Mouse (Mus musculus): ENCODE measurements at regions not wholly inside any gene's neighbourhood (a gene's known extent, or its start where the extent isn't known, plus 50 kb on each side); places are given as distances from the start of the nearest gene placed in this dataset.
A peak's percentile ranks its signal among the peaks of the same experiment; 100 is the strongest.

DNA sequence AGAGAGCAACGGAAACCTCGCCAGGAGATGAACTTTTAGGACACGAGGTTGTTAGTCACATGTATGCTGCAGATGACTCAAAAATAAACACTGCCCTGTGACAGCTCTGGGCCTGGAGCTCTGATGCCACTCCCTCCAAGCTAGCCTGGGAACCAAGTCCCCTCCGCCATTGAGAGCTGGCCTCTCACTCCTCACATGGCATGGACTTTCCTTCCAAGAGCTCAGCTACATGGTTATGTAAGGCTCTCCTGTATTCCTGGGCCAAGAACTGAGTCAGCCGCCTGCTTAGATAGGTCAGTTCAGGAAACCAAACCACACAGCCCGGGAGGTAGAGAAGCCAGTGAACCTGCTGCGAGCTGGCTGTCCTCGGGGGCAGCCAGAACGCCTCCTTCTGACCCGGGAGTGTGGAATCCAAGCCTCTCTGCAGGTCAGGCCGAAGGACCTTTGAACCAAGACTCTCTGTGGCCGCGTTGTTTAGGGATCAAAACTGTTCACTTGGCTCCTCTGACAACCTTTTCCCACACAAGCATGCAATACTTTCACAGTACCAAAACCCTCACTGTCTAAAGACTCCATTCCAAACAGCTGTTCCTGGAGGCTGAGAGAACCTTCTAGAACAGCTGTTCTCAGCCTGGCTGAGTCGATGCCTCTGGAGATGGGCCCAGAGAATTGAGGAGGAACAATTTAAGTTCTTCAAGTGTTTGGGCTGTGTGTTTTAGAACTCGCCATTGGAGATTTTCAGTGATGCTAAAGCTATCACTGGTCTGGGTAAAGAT is 422.8 kb upstream of the Jarid2 start:
- peak; percentile 67 for DNase-seq

DNA sequence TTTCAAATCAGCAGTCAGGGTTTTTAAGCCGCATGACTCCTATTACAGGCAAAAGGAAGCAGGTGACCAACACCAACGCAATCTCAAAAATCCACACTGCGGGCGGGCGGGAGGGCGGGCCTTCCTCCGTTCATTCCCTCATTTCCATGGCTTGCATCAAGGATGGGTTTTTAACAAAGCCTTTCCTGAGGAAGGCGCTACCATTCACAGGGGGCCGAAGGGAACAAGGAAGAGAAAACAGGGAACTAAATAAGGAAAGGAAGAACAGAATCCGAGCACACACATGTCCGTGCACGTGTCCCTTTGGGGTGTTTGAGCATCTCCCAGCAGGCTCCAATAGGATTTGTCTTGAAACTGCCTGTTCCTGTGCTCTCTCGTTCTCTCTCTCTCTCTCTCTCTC is 421.0 kb upstream of the Jarid2 start:
- DNase-seq, result no peak

DNA sequence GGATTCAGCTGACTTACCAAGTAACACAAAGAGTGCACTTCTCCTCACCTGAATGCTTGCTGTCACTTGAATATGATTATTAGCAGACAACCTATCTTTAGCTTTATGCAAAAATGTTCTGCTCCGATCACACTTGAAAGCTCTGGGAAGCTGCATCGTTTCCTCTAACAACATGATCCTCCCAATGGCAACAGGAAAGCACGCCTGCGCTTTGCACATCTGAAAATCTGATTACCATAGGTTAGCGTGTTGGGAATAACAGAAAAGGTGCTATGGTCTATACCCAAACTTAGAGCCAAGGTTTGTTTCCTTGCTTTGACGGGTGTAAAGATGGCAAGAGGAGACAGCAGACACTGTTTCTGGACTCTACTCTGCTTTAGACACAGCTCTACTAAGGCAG is 417.0 kb upstream of the Jarid2 start:
- DNase-seq, result no peak

DNA sequence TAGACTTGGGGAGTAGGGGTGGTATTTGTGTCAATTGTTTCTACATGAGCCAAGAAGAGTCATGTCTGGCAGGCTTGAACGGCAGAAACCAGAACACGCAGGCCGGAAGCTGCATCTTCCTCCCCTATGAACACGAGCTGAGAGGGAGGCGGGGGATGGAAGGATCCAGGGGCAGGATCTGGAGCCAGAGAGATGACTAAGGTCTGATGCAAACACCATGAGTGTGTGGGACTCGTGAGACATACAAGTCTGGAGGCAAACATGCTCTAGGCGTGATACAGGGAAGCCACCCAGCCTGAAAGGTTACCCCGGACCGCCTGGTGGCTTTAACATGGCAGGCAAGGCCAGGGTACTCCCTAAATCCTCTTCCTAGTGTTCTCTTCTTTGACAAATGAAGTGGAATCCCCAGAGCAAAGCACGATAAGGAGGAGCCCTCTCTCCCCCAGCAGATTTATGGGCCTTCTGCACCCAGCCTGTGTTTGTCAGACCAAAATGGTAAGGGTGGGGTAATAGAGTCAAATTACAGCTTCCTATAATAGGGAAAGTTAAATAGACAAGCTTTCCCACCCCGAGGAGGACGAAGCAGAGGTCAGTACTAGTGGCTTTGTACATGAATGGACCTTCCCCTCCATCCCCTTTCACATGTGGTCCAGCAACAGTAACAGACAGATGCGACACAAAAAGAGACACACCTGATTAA is 412.4 kb upstream of the Jarid2 start:
- DNase-seq, result peak; percentile 78

DNA sequence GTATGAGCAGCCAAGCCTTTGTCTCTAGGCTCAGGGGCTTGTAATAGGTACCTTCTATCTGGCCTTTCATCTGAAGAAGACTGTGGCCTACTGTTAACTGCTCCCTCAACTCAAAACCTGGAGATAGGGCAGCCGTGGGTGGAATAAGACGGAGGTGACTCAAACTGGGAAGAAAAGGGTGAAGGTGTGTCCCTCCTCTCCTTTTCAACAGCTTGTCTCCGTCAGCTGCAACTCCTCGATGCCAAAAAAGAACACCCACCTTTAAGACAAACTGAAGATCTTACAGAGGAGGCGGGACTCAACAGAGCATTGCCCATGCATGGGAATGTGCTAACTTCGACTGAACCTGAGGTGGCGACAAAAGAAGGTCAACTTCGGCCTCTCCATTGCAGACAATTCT is 411.7 kb upstream of the Jarid2 start:
- DNase-seq, result peak; percentile 72

DNA sequence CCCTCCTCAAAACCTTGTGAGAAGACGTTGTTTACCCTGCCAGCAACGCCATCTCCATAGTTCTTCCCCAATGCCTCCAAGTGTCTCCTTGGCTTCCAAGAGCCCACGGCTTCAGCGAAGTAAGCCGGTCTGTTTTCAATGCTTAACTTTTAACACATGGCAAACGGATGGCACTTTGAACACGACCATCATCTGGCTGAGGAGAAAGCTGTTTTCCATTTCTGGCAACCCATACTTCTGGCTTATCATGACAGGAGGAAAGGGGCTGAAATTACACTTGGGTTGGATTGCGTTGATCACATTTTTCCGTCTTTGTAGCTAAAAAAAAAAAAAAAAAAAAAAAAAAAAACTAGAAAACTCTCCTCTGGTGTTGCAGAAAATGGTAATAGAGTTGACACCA is 410.2 kb upstream of the Jarid2 start:
- DNase-seq, result no peak

DNA sequence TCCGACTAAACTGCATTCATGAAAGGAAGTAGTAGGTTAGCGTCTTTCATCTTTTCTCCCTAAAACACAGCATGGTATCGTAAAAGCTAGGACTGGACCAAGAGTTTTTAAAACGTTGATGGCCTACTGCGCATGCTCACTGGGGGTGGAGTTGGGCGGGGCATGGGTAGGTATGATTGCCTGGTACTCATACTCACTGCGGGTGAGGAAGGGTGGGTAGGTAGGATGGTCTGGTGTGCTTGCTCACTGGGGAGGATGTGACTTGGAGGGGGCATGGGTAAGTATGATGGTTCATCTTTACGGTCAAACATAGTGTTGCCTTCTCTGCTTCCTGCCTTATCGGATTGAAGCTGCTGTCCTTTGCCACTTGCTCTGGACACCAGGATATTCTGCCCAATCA is 409.8 kb upstream of the Jarid2 start:
- no peak for DNase-seq

DNA sequence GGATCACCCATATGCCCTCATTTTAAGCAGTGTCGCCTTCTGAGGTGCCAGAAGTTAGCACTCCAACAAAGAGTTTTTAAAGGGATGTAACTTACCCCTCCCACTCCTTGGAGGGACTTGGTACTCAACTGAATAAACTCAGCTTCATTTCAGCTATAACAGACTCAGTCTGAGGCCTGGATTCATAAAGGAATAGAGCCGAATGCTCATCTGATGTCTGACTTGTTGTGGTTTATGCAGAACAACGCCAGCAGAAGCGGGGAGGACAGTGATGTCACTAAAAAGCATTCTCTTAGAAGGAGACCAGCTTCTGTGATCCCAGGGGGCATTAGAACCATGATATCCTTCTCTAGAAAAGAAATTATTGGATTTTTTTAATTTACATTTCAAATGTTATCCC is 409.0 kb upstream of the Jarid2 start:
- no peak for DNase-seq

DNA sequence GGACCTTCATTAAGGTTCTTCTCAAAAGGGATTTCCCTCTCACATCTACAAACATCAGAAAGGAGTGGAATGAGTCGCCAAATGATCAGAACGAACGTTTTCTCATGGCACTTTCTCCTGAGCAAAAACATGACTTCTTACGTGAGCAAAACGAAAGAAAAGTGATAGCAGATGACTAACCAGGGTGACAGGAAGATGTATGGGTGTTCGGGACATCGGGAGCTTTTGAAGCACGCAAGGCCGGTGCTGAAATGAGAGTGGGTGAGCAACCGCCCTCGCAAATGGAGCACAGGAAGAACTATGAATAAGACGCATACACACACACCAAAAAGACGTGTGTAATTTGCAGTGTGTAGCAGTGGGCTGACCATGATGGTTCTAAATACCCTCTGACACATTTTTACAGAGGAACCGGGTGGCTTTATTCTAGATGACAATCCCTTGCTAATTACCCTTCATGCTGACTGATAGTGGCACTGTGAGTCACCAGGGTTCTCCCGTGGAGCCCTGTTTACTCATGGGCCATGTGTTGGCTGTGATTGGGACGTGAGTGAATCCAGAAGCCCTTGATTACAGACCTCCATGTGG is 408.2 kb upstream of the Jarid2 start:
- peak; percentile 58 for DNase-seq

DNA sequence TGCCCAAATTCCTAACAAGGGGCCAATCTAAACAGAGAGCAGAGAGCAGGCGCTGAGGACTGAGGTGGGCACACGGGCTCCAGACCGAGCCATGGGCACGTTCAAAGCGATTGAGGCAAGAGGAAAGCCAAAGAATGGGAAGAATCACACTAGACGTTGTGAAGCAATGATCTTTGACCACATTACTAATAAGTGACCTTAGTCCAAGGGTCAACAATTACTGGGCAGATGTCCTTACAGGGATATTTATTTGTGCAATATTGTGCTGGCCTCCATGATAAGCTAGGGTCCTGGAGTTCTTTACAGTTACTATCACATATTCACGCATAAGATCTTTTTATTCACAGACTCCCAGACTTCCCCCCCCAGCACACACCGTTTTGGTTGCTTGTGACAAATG is 400.9 kb upstream of the Jarid2 start:
- DNase-seq, result no peak

DNA sequence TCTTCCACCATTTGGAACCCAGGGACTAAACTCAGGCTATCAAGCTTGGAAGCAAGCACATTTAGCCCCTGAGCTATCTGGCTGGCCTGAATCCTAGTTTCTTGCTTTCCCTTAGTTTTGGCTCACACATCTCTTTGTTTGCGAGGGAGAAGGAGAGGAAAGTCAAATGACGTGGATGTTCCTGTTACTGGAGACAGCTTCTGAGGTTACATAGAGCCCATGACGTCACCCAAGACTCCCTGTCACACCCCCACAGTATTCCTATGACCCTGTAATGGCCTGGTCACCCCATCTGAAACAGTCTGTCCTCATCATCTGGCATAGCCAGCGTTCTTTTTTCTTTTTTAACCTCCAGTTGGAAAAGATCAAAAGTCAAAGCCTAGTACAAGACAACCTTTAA is 400.1 kb upstream of the Jarid2 start:
- DNase-seq, result no peak

DNA sequence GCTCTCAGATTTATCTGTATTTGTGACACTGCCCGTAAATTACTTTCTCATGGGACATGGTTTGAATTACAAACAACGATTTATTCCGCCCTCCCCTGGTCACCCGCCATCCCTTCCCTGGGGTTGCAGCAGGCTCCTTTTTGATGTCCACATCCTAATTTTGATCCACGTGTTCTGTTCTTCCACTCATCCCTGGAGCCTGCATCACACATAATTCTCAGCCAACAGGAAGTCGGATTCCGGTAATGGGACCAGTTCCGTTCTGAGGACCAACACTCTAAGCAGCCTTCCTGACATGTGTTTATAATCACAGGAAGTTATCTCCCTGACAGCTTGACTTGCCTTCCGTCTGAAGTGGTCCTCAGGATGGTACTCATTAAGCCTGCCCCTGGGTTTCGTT is 399.6 kb upstream of the Jarid2 start:
- DNase-seq, result no peak

DNA sequence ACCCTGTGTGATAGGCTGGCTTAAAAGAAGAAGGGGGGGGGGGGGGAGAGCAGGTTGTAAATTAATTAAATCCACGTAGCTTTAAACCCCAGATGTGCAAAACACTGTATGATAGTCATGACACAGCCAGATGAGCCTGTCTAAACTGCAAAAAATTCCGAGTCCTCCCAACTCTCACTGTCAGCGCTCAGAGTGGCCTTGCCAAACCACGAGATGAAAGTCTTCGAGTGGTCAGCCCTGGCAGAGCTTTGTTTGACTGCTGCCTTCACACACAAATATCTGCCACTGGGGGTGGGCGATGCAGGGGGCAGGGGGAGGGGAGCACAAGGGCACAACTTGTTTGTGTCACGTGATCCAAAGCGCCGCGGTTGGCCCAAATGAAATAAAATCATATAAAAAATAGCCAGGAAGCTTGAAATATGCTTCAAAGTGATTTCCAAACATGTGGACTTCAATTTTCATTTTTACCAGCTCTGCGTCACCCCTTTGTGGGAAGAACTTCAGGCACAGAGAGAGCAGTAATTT is 396.5 kb upstream of the Jarid2 start:
- no peak for DNase-seq

DNA sequence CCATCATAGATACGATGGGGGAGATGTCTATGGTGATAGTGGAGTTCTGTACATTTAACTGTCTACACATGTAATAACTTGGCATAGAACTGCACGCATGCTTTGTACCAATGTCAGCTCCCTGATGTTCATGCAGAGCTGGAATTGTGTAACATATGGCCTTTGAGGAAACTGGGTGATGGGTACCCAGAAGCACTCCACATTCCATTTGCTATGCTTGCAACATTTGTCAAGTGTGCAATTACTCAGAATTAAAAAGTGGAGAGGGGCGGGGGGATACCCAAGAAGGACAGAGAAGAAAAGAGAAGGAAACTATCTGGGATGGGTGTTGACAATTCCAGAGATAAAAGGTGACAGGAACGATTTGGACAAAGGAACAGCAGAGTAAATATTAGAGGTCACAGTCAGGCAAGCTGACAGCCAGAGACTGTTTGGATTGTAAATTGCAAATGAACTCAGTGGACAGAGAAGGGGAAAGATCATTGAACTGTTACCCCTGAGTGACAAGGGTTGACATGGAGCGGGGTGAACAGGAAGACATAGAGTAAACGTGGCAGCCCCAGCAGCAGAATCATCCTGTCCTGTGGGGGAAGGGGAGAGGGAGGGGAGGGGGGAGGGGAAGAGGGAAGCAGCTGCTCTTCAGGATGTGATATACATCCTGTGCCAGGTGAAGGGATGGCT is 390.1 kb upstream of the Jarid2 start:
- no peak for DNase-seq

DNA sequence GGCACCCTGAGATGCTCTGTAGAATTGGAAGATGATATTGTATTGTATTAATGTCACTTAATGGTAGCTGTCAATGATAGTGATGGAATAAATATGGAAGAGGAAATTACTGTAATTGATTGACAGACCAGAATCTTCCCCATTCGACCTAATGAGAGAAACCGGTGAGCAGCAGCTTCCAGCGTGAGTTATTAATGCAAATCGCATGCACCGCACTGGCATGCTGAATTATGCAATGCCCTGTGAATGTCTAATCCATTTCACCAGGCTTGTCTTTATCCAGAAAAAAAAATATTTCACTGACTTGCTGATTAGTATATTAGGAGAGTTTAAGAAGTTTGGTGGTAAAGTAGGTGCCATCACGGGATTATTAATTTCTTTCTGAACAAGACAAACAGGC is 384.2 kb upstream of the Jarid2 start:
- DNase-seq, result no peak

DNA sequence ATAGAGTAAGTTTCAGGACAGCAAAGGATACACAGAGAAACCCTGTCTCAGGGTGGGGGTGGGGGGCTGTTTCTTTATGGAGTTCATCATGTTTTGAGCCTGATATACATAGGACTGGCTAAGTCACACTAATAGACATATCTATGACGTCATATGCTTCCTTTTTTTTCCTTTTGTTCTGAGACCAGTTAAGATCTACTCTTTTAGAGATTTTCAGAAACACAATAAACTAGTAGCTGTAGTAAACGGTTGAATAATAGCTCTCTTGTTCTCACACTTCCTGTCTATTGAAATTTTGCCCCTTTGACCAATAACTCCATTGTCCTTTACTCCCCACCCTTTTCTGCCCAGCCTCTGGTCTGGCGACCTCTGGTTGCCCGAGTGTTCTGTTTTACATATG is 382.6 kb upstream of the Jarid2 start:
- no peak for DNase-seq

DNA sequence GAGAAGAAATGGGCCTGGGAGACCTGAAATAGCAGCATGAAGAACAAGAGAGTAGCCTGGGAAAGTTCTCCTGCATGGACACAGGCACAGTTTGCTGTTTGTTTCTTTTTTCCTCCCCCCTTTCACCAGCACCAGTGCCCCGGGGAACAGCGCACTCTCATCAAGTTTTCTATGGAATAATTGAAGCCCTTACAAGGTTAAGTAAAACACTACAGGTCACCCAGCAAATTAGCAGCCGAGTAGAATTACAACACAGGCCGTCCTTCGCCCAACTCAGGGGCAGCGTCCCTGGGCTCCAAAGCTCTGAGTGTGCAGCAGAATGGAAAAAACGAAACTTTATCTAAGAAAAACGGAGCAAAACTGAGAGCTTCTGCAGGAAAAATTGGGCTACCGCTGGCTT is 381.6 kb upstream of the Jarid2 start:
- no peak for DNase-seq

DNA sequence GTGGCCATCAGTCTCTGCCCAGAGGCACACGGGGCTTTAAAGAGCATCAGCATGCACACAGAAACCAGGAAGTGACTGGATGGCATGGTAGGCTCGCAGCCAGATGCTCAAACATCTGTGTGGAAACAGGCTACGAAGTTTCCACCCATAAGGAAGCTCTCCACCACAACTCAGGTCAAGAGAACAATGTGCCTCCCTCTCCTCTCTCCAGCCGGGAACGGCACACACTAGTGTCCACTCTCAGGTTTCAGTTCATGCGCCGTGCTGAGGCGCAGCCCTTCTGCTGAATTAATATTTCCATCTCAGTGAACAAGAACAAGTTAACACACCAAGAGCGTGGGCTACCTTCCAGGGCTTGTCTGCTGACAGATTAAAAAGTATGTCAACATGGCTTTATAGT is 375.4 kb upstream of the Jarid2 start:
- DNase-seq, result no peak

DNA sequence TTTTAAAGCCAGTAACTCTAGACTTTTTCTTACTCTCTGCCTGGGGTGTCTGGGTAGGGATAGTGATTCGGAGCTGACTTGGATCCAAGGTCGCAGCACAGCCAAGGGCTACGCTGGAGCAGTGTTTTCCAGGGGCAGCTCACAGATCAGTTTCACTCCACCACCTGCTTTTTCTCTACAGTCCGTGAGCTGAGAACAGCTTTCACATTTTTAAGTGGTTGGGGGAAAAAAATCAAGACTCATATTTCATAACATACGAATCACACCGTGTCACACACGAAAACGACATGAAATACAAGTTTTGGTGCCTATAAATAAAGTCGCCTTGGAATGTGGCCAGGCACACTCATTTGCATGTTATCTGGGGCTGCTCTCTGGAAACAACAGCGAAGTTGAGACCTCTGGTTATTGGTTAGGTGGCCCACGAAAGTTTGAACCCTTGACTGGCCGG is 373.5 kb upstream of the Jarid2 start:
- no peak for DNase-seq

DNA sequence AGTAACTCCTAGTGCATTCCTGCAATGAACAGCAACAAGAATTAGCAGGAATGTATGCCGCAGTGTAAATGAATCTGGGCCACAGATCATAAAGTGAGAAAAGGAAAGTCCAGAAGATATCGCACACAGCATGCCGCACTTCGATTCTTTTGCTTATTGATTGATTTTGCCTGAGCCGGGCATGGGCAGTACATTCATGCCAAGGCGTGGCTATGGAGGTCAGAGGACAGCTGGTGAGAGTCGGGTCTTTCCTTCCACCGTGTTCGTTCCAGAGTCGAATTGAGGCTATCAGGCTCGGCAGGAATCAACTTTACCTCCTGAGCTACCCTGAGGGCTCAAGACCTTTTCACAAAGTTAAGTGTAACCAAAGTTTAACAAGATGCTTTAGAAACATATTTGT is 372.3 kb upstream of the Jarid2 start:
- no peak for DNase-seq

DNA sequence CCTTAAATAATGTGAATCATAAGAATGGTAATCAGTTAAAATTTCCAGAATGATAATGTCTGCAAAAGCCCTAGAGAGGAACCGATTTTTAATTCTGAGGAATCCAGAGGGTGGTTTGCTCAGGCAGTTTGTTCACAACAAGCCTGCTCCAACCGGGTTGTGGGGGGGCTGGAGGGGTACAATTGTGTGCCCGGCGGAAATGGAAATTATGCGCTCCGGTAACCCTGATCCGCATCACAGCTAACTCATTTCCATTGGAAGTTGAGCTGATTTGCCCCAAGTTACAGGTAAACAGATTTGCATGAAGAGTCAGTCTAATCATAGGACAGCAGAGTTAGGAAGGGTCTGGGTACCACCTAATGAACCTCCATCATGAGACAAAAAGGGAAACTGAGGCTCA is 369.9 kb upstream of the Jarid2 start:
- DNase-seq, result no peak

DNA sequence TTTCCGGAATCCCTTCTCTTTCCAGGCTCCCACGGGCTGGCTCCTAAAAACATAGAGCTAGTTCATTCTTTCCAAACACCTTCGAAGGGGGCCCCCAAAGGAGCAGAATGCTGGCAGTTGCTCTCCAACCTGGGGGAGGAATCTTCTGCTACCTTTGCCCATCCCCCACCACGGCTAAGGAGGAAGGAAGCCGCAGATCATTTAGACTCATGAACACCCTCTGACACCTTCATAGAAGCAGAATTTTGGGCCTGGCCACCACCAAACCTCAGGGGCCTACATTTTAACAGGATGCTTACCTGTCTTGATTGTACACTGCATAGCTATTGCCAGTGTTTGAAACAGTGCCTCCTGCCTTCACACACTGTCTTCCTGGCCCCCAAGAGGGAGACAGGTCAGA is 369.3 kb upstream of the Jarid2 start:
- no peak for DNase-seq

DNA sequence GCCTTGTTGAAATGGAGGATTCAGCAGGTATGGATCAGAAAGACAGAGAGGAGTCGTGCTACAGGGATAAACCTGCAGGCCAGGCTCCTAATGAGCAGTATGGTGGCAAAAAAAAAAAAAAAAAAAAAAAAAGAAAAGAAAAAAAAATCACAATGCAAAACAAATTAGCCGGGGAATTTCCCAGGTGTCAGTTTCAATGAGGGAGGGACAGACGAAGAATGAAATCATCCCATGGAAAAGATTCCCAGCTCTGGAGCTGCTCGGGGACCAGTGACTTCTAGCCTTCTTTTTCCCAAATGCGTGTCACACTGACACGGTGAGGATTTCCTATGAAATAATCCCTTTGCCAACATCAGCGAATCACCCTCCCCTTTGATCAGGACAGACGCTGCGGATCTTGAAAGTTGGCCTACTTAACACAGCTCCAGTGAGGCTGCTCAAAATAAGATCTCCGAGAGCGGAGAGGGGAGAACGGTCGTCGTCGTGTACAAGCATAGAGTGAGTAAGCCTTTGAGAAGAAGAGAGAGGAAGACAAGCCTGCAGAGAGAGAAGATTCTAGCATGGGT is 368.5 kb upstream of the Jarid2 start:
- DNase-seq, result no peak

Measured in right cerebral cortex, adult 18-20 months (tissue).